ENCODE assay signal across 13 mouse cellular contexts in the genomic region with DNA sequence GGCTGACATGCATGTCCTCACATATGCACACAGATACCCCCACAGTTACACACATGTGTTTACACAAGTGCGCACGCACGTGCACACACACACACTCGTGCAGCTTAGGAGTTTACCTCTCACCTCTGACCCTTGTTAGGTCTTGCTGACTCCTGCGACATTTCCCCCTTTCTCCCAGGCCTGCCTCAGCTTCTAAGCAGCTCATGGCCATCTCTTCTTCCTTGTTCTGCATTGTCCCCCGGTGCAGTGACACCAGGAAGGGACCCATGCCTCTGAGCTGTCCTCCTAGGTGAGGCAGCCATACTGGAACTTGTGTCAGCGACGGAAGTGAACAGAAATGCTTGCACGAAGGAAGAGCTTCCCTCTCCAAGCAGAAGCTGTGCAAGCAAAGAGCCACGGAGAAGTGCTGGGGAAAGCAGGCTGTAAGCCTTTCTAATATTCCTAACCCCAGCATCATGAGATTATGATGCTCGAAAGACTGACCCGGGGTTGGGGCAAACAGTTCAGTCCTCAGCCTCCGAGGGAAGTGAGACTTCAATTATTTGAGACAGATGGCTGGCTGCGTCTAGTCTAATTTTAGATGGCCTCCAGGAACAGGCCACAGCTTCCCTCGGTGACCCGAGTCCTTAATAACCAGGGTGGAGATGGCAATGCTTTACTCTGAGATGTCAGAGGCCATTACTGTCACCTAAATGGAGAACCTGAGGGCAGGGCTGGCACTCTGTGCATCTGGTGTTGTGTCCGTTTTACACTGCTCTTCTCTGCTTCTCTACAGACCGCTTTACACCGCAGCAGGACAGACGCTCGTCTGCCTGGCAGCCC.
A peak's percentile ranks its signal among the peaks of the same experiment; 100 is the strongest.
DNase-seq lines count a peak whose midpoint lies in the region; ATAC-seq and TF ChIP-seq lines count a peak whose summit lies in the region.
"Had no signal": no experiment of that assay in that cellular context is flagged by ENCODE, and none has a peak within 500 bp of the region (broad histone marks: within the 10 kb centered on the region; RNA-seq: fewer than 3 reads in every experiment).

No protein-coding gene starts in this region.

- H3K9me3 ChIP-seq in kidney, postnatal 0 days (replicated peaks; ENCODE audit: low read length) = no peaks in the 10 kb centered on the region
- no peaks in the 10 kb centered on the region for H3K9me3 ChIP-seq in embryonic facial prominence, embryonic 14.5 days (ENCODE audit: control insufficient read depth, low read length)
- H3K9me3 ChIP-seq: heart, embryonic 13.5 days; kidney, embryonic 15.5 days had no signal

- ATAC-seq in kidney, postnatal 0 days (replicated peaks; ENCODE audit: low FRiP score, low read depth) = no peak
- peak; percentile 62; the same call in 1 of the 2 replicates for ATAC-seq in embryonic facial prominence, embryonic 14.5 days (ENCODE audit: low read depth)

- no peaks in the 10 kb centered on the region for H3K27me3 ChIP-seq in kidney, postnatal 0 days (ENCODE audit: insufficient read depth, low read length)
- H3K27me3 ChIP-seq in embryonic facial prominence, embryonic 14.5 days (replicated peaks; ENCODE audit: control insufficient read depth, insufficient read depth, low read length) = no peaks in the 10 kb centered on the region

- H3K4me3 ChIP-seq in kidney, postnatal 0 days (replicated peaks; ENCODE audit: low read depth, low read length) = no peak overlapping the region
- H3K4me3 ChIP-seq in embryonic facial prominence, embryonic 14.5 days (ENCODE audit: low read depth, low read length) = no peak overlapping the region
- H3K4me3 ChIP-seq: heart, embryonic 13.5 days; kidney, embryonic 15.5 days had no signal

- H3K36me3 ChIP-seq in kidney, postnatal 0 days (ENCODE audit: insufficient read depth, low read length) = no peaks in the 10 kb centered on the region
- no peaks in the 10 kb centered on the region for H3K36me3 ChIP-seq in embryonic facial prominence, embryonic 14.5 days (ENCODE audit: control insufficient read depth, insufficient read depth, low read length)
- H3K36me3 ChIP-seq: heart, embryonic 13.5 days; kidney, embryonic 15.5 days had no signal

- DNase-seq in cerebellum, adult 9-11 months = peak; percentile 11
- no peak for DNase-seq in cerebellum, adult 8-10 months
- DNase-seq in kidney, postnatal 0 days (ENCODE audit: low spot score) = peak; percentile 4
- DNase-seq in kidney, postnatal 14 days = no peak
- DNase-seq in embryonic facial prominence, embryonic 14.5 days (ENCODE audit: low spot score) = peak; percentile 52
- peak; percentile 92 for DNase-seq in retina, postnatal 1 day
- DNase-seq in right cerebral cortex, adult 18-20 months = no peak
- no peak for DNase-seq in layer of hippocampus, adult 8-10 months (ENCODE audit: low spot score in 2 of 2)
- DNase-seq: layer of hippocampus, postnatal 36 days; lung, embryonic 14.5 days; spleen, adult 18-20 months had no signal

- TF ChIP-seq CTCF in kidney, postnatal 0 days (IDR thresholded peaks at IDR 0.05; ENCODE audit: low read depth) = no peak

- H3K9ac ChIP-seq in kidney, postnatal 0 days (ENCODE audit: low read depth, low read length) = no peak overlapping the region
- no peak overlapping the region for H3K9ac ChIP-seq in embryonic facial prominence, embryonic 14.5 days (ENCODE audit: low read depth, low read length)
- H3K9ac ChIP-seq: heart, embryonic 13.5 days; kidney, embryonic 15.5 days; lung, embryonic 14.5 days had no signal

- WGBS in kidney, postnatal 0 days = 53% methylated on average over 21 of the region's 21 CpGs
- WGBS in embryonic facial prominence, embryonic 14.5 days = 43% methylated on average over 21 of the region's 21 CpGs

- H3K4me1 ChIP-seq in kidney, postnatal 0 days (replicated peaks; ENCODE audit: insufficient read depth, low read length) = no peaks in the 10 kb centered on the region
- H3K4me1 ChIP-seq in embryonic facial prominence, embryonic 14.5 days (ENCODE audit: control insufficient read depth, insufficient read depth, low read length) = no peaks in the 10 kb centered on the region

- no peak overlapping the region for H3K27ac ChIP-seq in kidney, postnatal 0 days
- H3K27ac ChIP-seq in embryonic facial prominence, embryonic 14.5 days (replicated peaks; ENCODE audit: low read depth, low read length) = no peak overlapping the region
- H3K27ac ChIP-seq: heart, embryonic 13.5 days; kidney, embryonic 15.5 days had no signal

- no peak overlapping the region for H3K4me2 ChIP-seq in kidney, postnatal 0 days (ENCODE audit: low read length)
- no peak overlapping the region for H3K4me2 ChIP-seq in embryonic facial prominence, embryonic 14.5 days (ENCODE audit: low read depth, low read length)
- H3K4me2 ChIP-seq: heart, embryonic 13.5 days; kidney, embryonic 15.5 days; lung, embryonic 14.5 days had no signal

Comparison
In these comparisons a context has a peak if more than half of its experiments do, and no peak if none do; other contexts are left out.
1. DNase-seq: peak in cerebellum, adult 9-11 months (single experiment), kidney, postnatal 0 days (single experiment), embryonic facial prominence, embryonic 14.5 days (single experiment) and retina, postnatal 1 day (single experiment); none in cerebellum, adult 8-10 months (single experiment), kidney, postnatal 14 days (single experiment), right cerebral cortex, adult 18-20 months (single experiment) and layer of hippocampus, adult 8-10 months (0 of 2).